Mouse (Mus musculus) limb, embryonic 11.5 days (tissue): Measurements from ENCODE around the gene Rbsn. TPM values are rescaled to one million over a fixed set of nuclear protein-coding genes. Genes with fewer than 3 reads are reported as not detected.

Experiments
- ATAC-seq: fragments of 200-750 bp; cut with Nextera tagmentation; 2 replicates; pipeline ENCODE4 v1.8.0; 2017; ENCODE audit warnings: low read depth; ENCODE audit not compliant: insufficient number of reproducible peaks, low FRiP score, low TSS enrichment
- DNase-seq: peaks from one replicate; pipeline ENCODE4 v3.0.0-alpha.2; 2015; ENCODE audit warnings: low spot score
- H3K27ac ChIP-seq: fragments of 300-500 bp; sonication (generic); replicated peaks from 2 replicates; pipeline ENCODE4 v1.5.1; 2014; ENCODE audit warnings: low read depth, mild to moderate bottlenecking, low read length
- H3K27me3 ChIP-seq: fragments of 300-500 bp; sonication (generic); 2 replicates; pipeline ENCODE4 v1.6.1; 2014; ENCODE audit warnings: mild to moderate bottlenecking, low read length, mixed read lengths; ENCODE audit not compliant: control insufficient read depth, insufficient read depth
- H3K36me3 ChIP-seq: fragments of 300-500 bp; sonication (generic); 2 replicates; pipeline ENCODE4 v1.6.1; 2014; ENCODE audit warnings: mild to moderate bottlenecking, low read length, moderate library complexity, mixed read lengths; ENCODE audit not compliant: control insufficient read depth, insufficient read depth
- H3K4me1 ChIP-seq: fragments of 300-500 bp; sonication (generic); 2 replicates; pipeline ENCODE4 v1.6.1; 2014; ENCODE audit warnings: low read length, mixed read lengths; ENCODE audit not compliant: control insufficient read depth, insufficient read depth
- H3K4me2 ChIP-seq: fragments of 300-500 bp; sonication (generic); 2 replicates; pipeline ENCODE4 v1.6.1; 2014; ENCODE audit warnings: low read depth, mild to moderate bottlenecking, moderate library complexity; ENCODE audit not compliant: severe bottlenecking
- H3K4me3 ChIP-seq: fragments of 300-500 bp; sonication (generic); 2 replicates; pipeline ENCODE4 v1.5.1; 2014; ENCODE audit warnings: low read depth, low read length
- H3K9ac ChIP-seq: fragments of 300-500 bp; sonication (generic); 2 replicates; pipeline ENCODE4 v1.6.1; 2014; ENCODE audit warnings: mild to moderate bottlenecking, low read length
- H3K9me3 ChIP-seq: fragments of 300-500 bp; sonication (generic); 2 replicates; pipeline ENCODE4 v1.6.1; 2016; ENCODE audit warnings: low read length; ENCODE audit not compliant: control insufficient read depth
- WGBS: fragments of 180-500 bp; shearing (Covaris S2); extraction: QIAGEN DNeasy Blood & Tissue Kit; methylation state at CpG from one replicate; pipeline ENCODE4 v1.1.7; 2014; 5-methylcytosine and 5-hydroxymethylcytosine counted together
- polyA plus RNA-seq: library from polyadenylated mRNA; unstranded; fragments of >200 nt; fragmentation: Nextera tagmentation; extraction: Ambion mirVana; gene quantifications from 2 replicates; pipeline ENCODE4 v1.2.1, GENCODE M21; 2014

Gene Rbsn
- polyA plus RNA-seq, 1 experiment from 2014 or later: 17.1 TPM

- ATAC-seq (no peak), DNase-seq (peak; percentile 45)
- H3K4me1 ChIP-seq: no peaks in the 10 kb centered on the region
- H3K27me3 ChIP-seq: no peaks in the 10 kb centered on the region
- H3K4me3 ChIP-seq: no peak overlapping the region
- no peaks in the 10 kb centered on the region for H3K9me3 ChIP-seq
- no peak overlapping the region for H3K9ac ChIP-seq
- 54% methylated on average over 3 of the region's 3 CpGs for WGBS
- no peaks in the 10 kb centered on the region for H3K36me3 ChIP-seq
- H3K27ac ChIP-seq: no peak overlapping the region
- H3K4me2 ChIP-seq: no peak overlapping the region
Measured at GRCm38 (mm10) chr6:92219445-92219844, 4.7 kb upstream of the Rbsn start.

- under 1% methylated on average over 43 of the region's 48 CpGs for WGBS
- H3K9me3 ChIP-seq: no peaks in the 10 kb centered on the region
- peak overlapping the region; percentile 75 for H3K9ac ChIP-seq
- no peaks in the 10 kb centered on the region for H3K27me3 ChIP-seq
- no peak; the same call in 1 of the 2 replicates for ATAC-seq
- peak overlapping the region; percentile 61 for H3K4me3 ChIP-seq
- H3K27ac ChIP-seq: no peak overlapping the region
- H3K36me3 ChIP-seq: peaks cover 7% of the 10 kb centered on the region; the same call in 1 of the 2 replicates
- H3K4me1 ChIP-seq: peaks cover 6% of the 10 kb centered on the region; the same call in 1 of the 2 replicates
- DNase-seq: no peak
- H3K4me2 ChIP-seq: peak overlapping the region; percentile 92
Measured at GRCm38 (mm10) chr6:92214055-92214772, 511 bp downstream of the Rbsn start.

GRCm38 (mm10) chr6:92199414-92199813, 15.3 kb downstream of the Rbsn start:
- 98% methylated on average over 8 of the region's 8 CpGs for WGBS
- ATAC-seq (no peak), DNase-seq (no peak)
- Histone ChIP-seq H3K4me3 (no peak overlapping the region), H3K36me3 (peaks cover 14% of the 10 kb centered on the region; the same call in 1 of the 2 replicates), H3K27ac (no peak overlapping the region), H3K9ac (no peak overlapping the region), H3K4me1 (no peaks in the 10 kb centered on the region), H3K27me3 (no peaks in the 10 kb centered on the region), H3K4me2 (no peak overlapping the region), H3K9me3 (no peaks in the 10 kb centered on the region)

GRCm38 (mm10) chr6:92184178-92184577, 30.5 kb downstream of the Rbsn start:
- Histone ChIP-seq H3K27ac (no peak overlapping the region), H3K36me3 (peaks cover 9% of the 10 kb centered on the region; the same call in 1 of the 2 replicates), H3K9me3 (no peaks in the 10 kb centered on the region), H3K27me3 (no peaks in the 10 kb centered on the region), H3K9ac (peak overlapping the region; percentile 79; the same call in 1 of the 2 replicates), H3K4me3 (peak overlapping the region; percentile 80), H3K4me1 (peaks cover 6% of the 10 kb centered on the region), H3K4me2 (peak overlapping the region; percentile 45)
- DNase-seq (no peak), ATAC-seq (0 out of 2 replicates have a peak, but pooled peaks have one; percentile 39)
- 10% methylated on average over 10 of the region's 10 CpGs for WGBS

- WGBS: under 1% methylated on average over 42 of the region's 42 CpGs
- peaks cover 8% of the 10 kb centered on the region; the same call in 1 of the 2 replicates for H3K36me3 ChIP-seq
- peaks cover 6% of the 10 kb centered on the region for H3K4me1 ChIP-seq
- H3K9ac ChIP-seq: peak within 1 kb of the TSS; percentile 79
- peak; percentile 82 for DNase-seq
- no peak within 1 kb of the TSS; the same call in 1 of the 2 replicates for H3K27ac ChIP-seq
- no peaks in the 10 kb centered on the region for H3K9me3 ChIP-seq
- H3K4me3 ChIP-seq: peak within 1 kb of the TSS; percentile 80
- peak within 1 kb of the TSS; percentile 79 for H3K4me2 ChIP-seq
- peak; percentile 88 for ATAC-seq
- H3K27me3 ChIP-seq: no peaks in the 10 kb centered on the region
Measured at GRCm38 (mm10) chr6:92183621-92184131, 31.0 kb downstream of the Rbsn start, which contains the start of gene Mrps25. Mrps25 (minus strand) TSS chr6:92184033.

- Histone ChIP-seq H3K36me3 (peaks cover 28% of the 10 kb centered on the region; the same call in 1 of the 2 replicates), H3K4me2 (no peak overlapping the region), H3K9ac (no peak overlapping the region), H3K4me3 (no peak overlapping the region), H3K9me3 (no peaks in the 10 kb centered on the region), H3K27me3 (no peaks in the 10 kb centered on the region), H3K27ac (no peak overlapping the region), H3K4me1 (no peaks in the 10 kb centered on the region)
- no peak for DNase-seq
- no peak for ATAC-seq
- 89% methylated on average over 1 of the region's 1 CpGs for WGBS
Measured at GRCm38 (mm10) chr6:92176450-92176849, 38.3 kb downstream of the Rbsn start.

- 93% methylated on average over 1 of the region's 1 CpGs for WGBS
- no peaks in the 10 kb centered on the region for H3K27me3 ChIP-seq
- H3K36me3 ChIP-seq: peaks cover 23% of the 10 kb centered on the region
- no peak overlapping the region for H3K4me2 ChIP-seq
- no peak overlapping the region for H3K4me3 ChIP-seq
- no peak overlapping the region for H3K9ac ChIP-seq
- H3K27ac ChIP-seq: no peak overlapping the region
- no peaks in the 10 kb centered on the region for H3K4me1 ChIP-seq
- ATAC-seq: no peak
- no peak for DNase-seq
- no peaks in the 10 kb centered on the region for H3K9me3 ChIP-seq
Measured at GRCm38 (mm10) chr6:92162724-92163123, 52.0 kb downstream of the Rbsn start.

- Histone ChIP-seq H3K9ac (no peak overlapping the region), H3K4me2 (no peak overlapping the region), H3K27me3 (no peaks in the 10 kb centered on the region), H3K4me1 (no peaks in the 10 kb centered on the region), H3K9me3 (no peaks in the 10 kb centered on the region), H3K36me3 (peaks cover 14% of the 10 kb centered on the region), H3K4me3 (no peak overlapping the region), H3K27ac (no peak overlapping the region)
- DNase-seq: no peak
- WGBS: 92% methylated on average over 3 of the region's 3 CpGs
- ATAC-seq: no peak
Measured at GRCm38 (mm10) chr6:92158801-92159200, 55.9 kb downstream of the Rbsn start.
